Mouse (Mus musculus) kidney, embryonic 14.5 days (tissue): Measurements from ENCODE around the gene Polr1d. TPM values are rescaled to one million over a fixed set of nuclear protein-coding genes. Genes with fewer than 3 reads are reported as not detected.

Source experiments
- ATAC-seq: fragments of 200-750 bp; cut with Nextera tagmentation; 2 replicates; pipeline ENCODE4 v1.8.0; 2017; ENCODE audit warnings: moderate number of reproducible peaks, mild to moderate bottlenecking, moderate TSS enrichment, moderate library complexity; ENCODE audit not compliant: low FRiP score, low TSS enrichment
- H3K27ac ChIP-seq: fragments of 300-500 bp; sonication (generic); 2 replicates; pipeline ENCODE4 v1.5.1; 2014; ENCODE audit warnings: low read depth, mild to moderate bottlenecking, low read length, moderate library complexity, mixed read lengths
- H3K27me3 ChIP-seq: fragments of 300-500 bp; sonication (generic); 2 replicates; pipeline ENCODE4 v1.6.1; 2014; ENCODE audit warnings: mild to moderate bottlenecking, low read length; ENCODE audit not compliant: control insufficient read depth, insufficient read depth
- H3K36me3 ChIP-seq: fragments of 300-500 bp; sonication (generic); 2 replicates; pipeline ENCODE4 v1.6.1; 2014; ENCODE audit warnings: low read length, mixed read lengths; ENCODE audit not compliant: control insufficient read depth, insufficient read depth
- H3K4me1 ChIP-seq: fragments of 300-500 bp; sonication (generic); 2 replicates; pipeline ENCODE4 v1.6.1; 2014; ENCODE audit warnings: low read length, mixed read lengths; ENCODE audit not compliant: control insufficient read depth, insufficient read depth
- H3K4me2 ChIP-seq: fragments of 300-500 bp; sonication (generic); replicated peaks from 2 replicates; pipeline ENCODE4 v1.6.1; 2014; ENCODE audit warnings: low read depth, mild to moderate bottlenecking, low read length
- H3K4me3 ChIP-seq: fragments of 300-500 bp; sonication (generic); 2 replicates; pipeline ENCODE4 v1.5.1; 2014; ENCODE audit warnings: mild to moderate bottlenecking, low read length
- H3K9ac ChIP-seq: fragments of 300-500 bp; sonication (generic); 2 replicates; pipeline ENCODE4 v1.6.1; 2014; ENCODE audit warnings: low read depth, mild to moderate bottlenecking, low read length, moderate library complexity
- H3K9me3 ChIP-seq: fragments of 300-500 bp; sonication (generic); 2 replicates; pipeline ENCODE4 v1.6.1; 2016; ENCODE audit warnings: low read length; ENCODE audit not compliant: control insufficient read depth
- WGBS: fragments of 180-500 bp; shearing (Covaris S2); extraction: QIAGEN DNeasy Blood & Tissue Kit; methylation state at CpG from one replicate; pipeline ENCODE4 v1.1.7; 2014; 5-methylcytosine and 5-hydroxymethylcytosine counted together
- polyA plus RNA-seq: library from polyadenylated mRNA; unstranded; fragments of >200 nt; fragmentation: Nextera tagmentation; extraction: Ambion mirVana; gene quantifications from 2 replicates; pipeline ENCODE4 v1.2.1, GENCODE M21; 2014

Gene Polr1d
- polyA plus RNA-seq, 1 experiment from 2014 or later, result 146 TPM

GRCm38 (mm10) chr5:147092448-147092847 lies 15.6 kb downstream of the Polr1d start:
- no peak overlapping the region for H3K4me2 ChIP-seq
- no peak for ATAC-seq
- WGBS, result 93% methylated on average over 7 of the region's 7 CpGs
- no peaks in the 10 kb centered on the region for H3K9me3 ChIP-seq
- H3K36me3 ChIP-seq, result no peaks in the 10 kb centered on the region
- H3K27me3 ChIP-seq, result no peaks in the 10 kb centered on the region
- H3K4me3 ChIP-seq, result no peak overlapping the region
- H3K4me1 ChIP-seq, result peaks cover 6% of the 10 kb centered on the region; the same call in 1 of the 2 replicates
- no peak overlapping the region for H3K9ac ChIP-seq
- H3K27ac ChIP-seq, result no peak overlapping the region

GRCm38 (mm10) chr5:147094296-147094695 lies 17.4 kb downstream of the Polr1d start:
- no peak for ATAC-seq
- H3K4me1 ChIP-seq, result peaks cover 19% of the 10 kb centered on the region; the same call in 1 of the 2 replicates

DNA sequence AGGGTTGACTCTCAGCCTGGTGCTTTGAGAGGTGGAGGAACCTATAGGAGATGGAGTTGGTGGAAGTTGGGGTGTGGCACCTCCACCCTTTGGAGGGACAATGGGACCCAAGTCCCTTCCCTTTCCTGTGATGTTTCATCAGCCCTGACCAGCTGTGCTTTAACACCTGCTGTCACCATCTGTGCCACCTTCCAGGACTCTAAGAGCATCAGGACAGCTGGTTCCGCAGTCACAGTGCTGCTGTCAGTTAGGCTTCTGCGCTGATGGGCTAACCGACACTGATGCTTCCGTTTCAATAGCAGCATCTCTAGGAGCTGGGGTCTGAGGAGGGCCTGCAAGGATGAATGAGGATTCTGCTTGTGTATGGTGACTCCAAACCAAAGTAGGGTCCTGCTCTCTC lies 19.7 kb downstream of the Polr1d start:
- H3K4me2 ChIP-seq, result no peak overlapping the region
- no peak overlapping the region for H3K27ac ChIP-seq
- WGBS, result 95% methylated on average over 4 of the region's 4 CpGs
- peaks cover 9% of the 10 kb centered on the region; the same call in 1 of the 2 replicates for H3K36me3 ChIP-seq
- no peaks in the 10 kb centered on the region for H3K27me3 ChIP-seq
- no peak overlapping the region for H3K9ac ChIP-seq
- ATAC-seq, result no peak
- H3K4me3 ChIP-seq, result no peak overlapping the region
- H3K9me3 ChIP-seq, result no peaks in the 10 kb centered on the region
- peaks cover 12% of the 10 kb centered on the region; the same call in 1 of the 2 replicates for H3K4me1 ChIP-seq

More at GRCm38 (mm10) chr5:147094296-147094695, 17.4 kb downstream of the Polr1d start:
- Histone ChIP-seq H3K36me3 (peaks cover 4% of the 10 kb centered on the region; the same call in 1 of the 2 replicates), H3K9ac (no peak overlapping the region), H3K4me2 (no peak overlapping the region), H3K9me3 (no peaks in the 10 kb centered on the region), H3K27me3 (no peaks in the 10 kb centered on the region), H3K4me3 (no peak overlapping the region), H3K27ac (peak overlapping the region; percentile 24; the same call in 1 of the 2 replicates)
- 73% methylated on average over 6 of the region's 6 CpGs for WGBS

GRCm38 (mm10) chr5:147098667-147099066 lies 21.8 kb downstream of the Polr1d start:
- no peaks in the 10 kb centered on the region for H3K27me3 ChIP-seq
- ATAC-seq, result no peak
- no peak overlapping the region for H3K9ac ChIP-seq
- no peak overlapping the region for H3K4me3 ChIP-seq
- peaks cover 14% of the 10 kb centered on the region; the same call in 1 of the 2 replicates for H3K36me3 ChIP-seq
- peaks cover 12% of the 10 kb centered on the region; the same call in 1 of the 2 replicates for H3K4me1 ChIP-seq
- H3K9me3 ChIP-seq, result no peaks in the 10 kb centered on the region
- 56% methylated on average over 7 of the region's 7 CpGs for WGBS
- no peak overlapping the region for H3K27ac ChIP-seq
- no peak overlapping the region for H3K4me2 ChIP-seq

GRCm38 (mm10) chr5:147100180-147100579 lies 23.3 kb downstream of the Polr1d start:
- peaks cover 20% of the 10 kb centered on the region; the same call in 1 of the 2 replicates for H3K36me3 ChIP-seq
- H3K9ac ChIP-seq, result no peak overlapping the region
- no peak overlapping the region for H3K27ac ChIP-seq
- H3K4me3 ChIP-seq, result no peak overlapping the region
- no peak for ATAC-seq
- WGBS, result 74% methylated on average over 2 of the region's 2 CpGs
- H3K9me3 ChIP-seq, result no peaks in the 10 kb centered on the region
- H3K27me3 ChIP-seq, result no peaks in the 10 kb centered on the region
- peaks cover 12% of the 10 kb centered on the region; the same call in 1 of the 2 replicates for H3K4me1 ChIP-seq
- no peak overlapping the region for H3K4me2 ChIP-seq

- 50% methylated on average over 6 of the region's 6 CpGs for WGBS
- peak; percentile 84 for ATAC-seq
These were observed 25.4 kb downstream of the Polr1d start for GRCm38 (mm10) chr5:147102295-147102694.

DNA sequence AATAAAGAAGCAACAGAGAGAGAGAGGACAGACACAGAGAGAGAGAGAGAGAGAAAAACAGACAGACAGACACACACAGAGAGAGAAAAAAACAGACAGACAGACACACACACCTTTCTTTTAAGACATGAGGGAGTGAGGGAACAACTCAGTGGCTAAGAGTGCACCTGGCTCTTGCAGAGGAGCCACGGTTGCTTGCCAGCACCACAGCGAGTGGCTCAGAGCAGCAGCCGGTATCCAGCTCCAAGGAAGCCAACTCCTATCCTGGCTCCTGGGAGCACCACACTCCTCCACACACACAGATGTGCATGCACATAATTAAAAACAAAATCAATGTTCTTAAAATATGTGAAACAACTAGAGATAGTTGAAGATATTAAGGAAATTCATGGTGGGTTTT lies 30.4 kb downstream of the Polr1d start:
- peaks cover 10% of the 10 kb centered on the region for H3K4me1 ChIP-seq
- 94% methylated on average over 3 of the region's 3 CpGs for WGBS
- no peak overlapping the region for H3K27ac ChIP-seq
- H3K9ac ChIP-seq, result no peak overlapping the region
- H3K36me3 ChIP-seq, result peaks cover 31% of the 10 kb centered on the region
- H3K4me3 ChIP-seq, result no peak overlapping the region
- H3K9me3 ChIP-seq, result no peaks in the 10 kb centered on the region
- no peak for ATAC-seq
- H3K27me3 ChIP-seq, result no peaks in the 10 kb centered on the region
- no peak overlapping the region for H3K4me2 ChIP-seq

More at GRCm38 (mm10) chr5:147102295-147102694, 25.4 kb downstream of the Polr1d start:
- Histone ChIP-seq H3K9me3 (no peaks in the 10 kb centered on the region), H3K27me3 (no peaks in the 10 kb centered on the region), H3K36me3 (peaks cover 35% of the 10 kb centered on the region), H3K4me2 (no peak overlapping the region), H3K4me1 (peaks cover 12% of the 10 kb centered on the region; the same call in 1 of the 2 replicates), H3K4me3 (no peak overlapping the region), H3K9ac (no peak overlapping the region), H3K27ac (no peak overlapping the region)

GRCm38 (mm10) chr5:147108861-147109591 lies 32.2 kb downstream of the Polr1d start:
- H3K27ac ChIP-seq, result peak overlapping the region; percentile 4; the same call in 1 of the 2 replicates
- 44% methylated on average over 13 of the region's 13 CpGs for WGBS
- peaks cover 31% of the 10 kb centered on the region for H3K36me3 ChIP-seq
- H3K4me2 ChIP-seq, result no peak overlapping the region
- H3K9me3 ChIP-seq, result no peaks in the 10 kb centered on the region; the same call in 1 of the 2 replicates
- no peak overlapping the region for H3K9ac ChIP-seq
- ATAC-seq, result peak; percentile 85; the same call in 1 of the 2 replicates
- no peak overlapping the region for H3K4me3 ChIP-seq
- H3K4me1 ChIP-seq, result peaks cover 10% of the 10 kb centered on the region
- no peaks in the 10 kb centered on the region for H3K27me3 ChIP-seq

GRCm38 (mm10) chr5:147114738-147115137 lies 37.9 kb downstream of the Polr1d start:
- no peaks in the 10 kb centered on the region for H3K27me3 ChIP-seq
- no peak overlapping the region for H3K4me2 ChIP-seq
- no peak overlapping the region for H3K4me3 ChIP-seq
- no peak overlapping the region for H3K27ac ChIP-seq
- whole genome bisulfite sequencing, result 82% methylated on average over 7 of the region's 7 CpGs
- H3K9me3 ChIP-seq, result peaks cover 5% of the 10 kb centered on the region; the same call in 1 of the 2 replicates
- ATAC-seq, result no peak
- peaks cover 10% of the 10 kb centered on the region; the same call in 1 of the 2 replicates for H3K36me3 ChIP-seq
- no peaks in the 10 kb centered on the region; the same call in 1 of the 2 replicates for H3K4me1 ChIP-seq
- no peak overlapping the region for H3K9ac ChIP-seq
